Mouse (Mus musculus) small intestine, adult 10 weeks (tissue): ENCODE data around the gene Bsdc1. TPM values are rescaled to one million over a fixed set of nuclear protein-coding genes. Genes with fewer than 3 reads are reported as not detected.

ENCODE experiments used
- polyA plus RNA-seq: library from polyadenylated mRNA; stranded (reverse); fragments of 350-450 nt; fragmentation: Illumina TruSeq; extraction: RNeasy Lipid Tissue Mini Kit (QIAGEN cat#74804); gene quantifications from one replicate; pipeline ENCODE4 v1.2.3, GENCODE M21; 2014; ENCODE audit warnings: low replicate concordance

The Bsdc1 gene
- polyA plus RNA-seq = 8.8 TPM

GRCm38 (mm10) chr4:129461183-129461960 lies at the start of gene Bsdc1:
Bsdc1 (plus strand) TSS chr4:129461581.

GRCm38 (mm10) chr4:129440340-129441063 lies 20.9 kb upstream of the Bsdc1 start, which contains the start of gene Zbtb8b:
Zbtb8b (minus strand) TSS chr4:129440853.

GRCm38 (mm10) chr4:129490972-129491880 lies 29.8 kb downstream of the Bsdc1 start, which contains the start of the genes Tssk3 and Fam229a:
Tssk3 (minus strand) TSS chr4:129491022.
Fam229a (plus strand) TSS chr4:129491190.

GRCm38 (mm10) chr4:129513086-129513767 lies 51.8 kb downstream of the Bsdc1 start, which contains the start of gene Marcksl1:
Marcksl1 (plus strand) TSS chr4:129513581.

Other genes with a start within 250 kb of the Bsdc1 start
- gene C77080, start 200.2 kb upstream of the Bsdc1 start, polyA plus RNA-seq = 14.3 TPM
- gene Sync, start 174.0 kb upstream of the Bsdc1 start, polyA plus RNA-seq = 0.85 TPM
- gene Rbbp4, start 126.2 kb upstream of the Bsdc1 start, polyA plus RNA-seq = 118 TPM
- 160 TPM for gene Zbtb8os, start 125.9 kb upstream of the Bsdc1 start, polyA plus RNA-seq
- 1.1 TPM for gene Zbtb8a, start 83.5 kb upstream of the Bsdc1 start, polyA plus RNA-seq
- not detected for gene Zbtb8b, start 20.7 kb upstream of the Bsdc1 start, polyA plus RNA-seq
- gene Tssk3, start 29.4 kb downstream of the Bsdc1 start, polyA plus RNA-seq = not detected
- gene Fam229a, start 29.6 kb downstream of the Bsdc1 start, polyA plus RNA-seq = not detected
- 11.9 TPM for gene Marcksl1, start 52.0 kb downstream of the Bsdc1 start, polyA plus RNA-seq
- gene Hdac1, start 81.1 kb downstream of the Bsdc1 start, polyA plus RNA-seq = 38.7 TPM
- gene Lck, start 112.1 kb downstream of the Bsdc1 start, polyA plus RNA-seq = 0.59 TPM
- not detected for gene Fam167b, start 117.0 kb downstream of the Bsdc1 start, polyA plus RNA-seq
- gene Eif3i, start 139.1 kb downstream of the Bsdc1 start, polyA plus RNA-seq = 7.9 TPM
- 28.2 TPM for gene Tmem234, start 139.1 kb downstream of the Bsdc1 start, polyA plus RNA-seq
- gene Dcdc2b, start 152.7 kb downstream of the Bsdc1 start, polyA plus RNA-seq = not detected
- gene Iqcc, start 157.5 kb downstream of the Bsdc1 start, polyA plus RNA-seq = 5.3 TPM
- not detected for gene Ccdc28b, start 162.4 kb downstream of the Bsdc1 start, polyA plus RNA-seq
- gene Txlna, start 179.5 kb downstream of the Bsdc1 start, polyA plus RNA-seq = 6.1 TPM
- gene Kpna6, start 211.2 kb downstream of the Bsdc1 start, polyA plus RNA-seq = 23.8 TPM
- gene Tmem39b, start 235.3 kb downstream of the Bsdc1 start, polyA plus RNA-seq = not detected